Mouse (Mus musculus) cerebellum, adult 2 months (tissue): ENCODE results near the gene Nr1d1. TPM values are rescaled to one million over a fixed set of nuclear protein-coding genes. Genes with fewer than 3 reads are reported as not detected.

Source experiments
- DNase-seq, 2 experiments: peaks; one replicate each; pipeline ENCODE4 v3.0.0; 2021
- H3K27ac ChIP-seq: fragments of 200-500 bp; 2 replicates; pipeline ENCODE4 v1.5.1; 2012; ENCODE audit warnings: low read length, control low read depth, inconsistent platforms; ENCODE audit not compliant: insufficient read depth
- H3K27me3 ChIP-seq: fragments of 200-500 bp; 2 replicates; pipeline ENCODE4 v1.6.1; 2012; ENCODE audit warnings: inconsistent platforms, mild to moderate bottlenecking, low read length, moderate library complexity; ENCODE audit not compliant: control insufficient read depth, insufficient read depth
- H3K4me1 ChIP-seq: fragments of 200-500 bp; 2 replicates; pipeline ENCODE4 v1.6.1; 2011; ENCODE audit warnings: low read length; ENCODE audit not compliant: control insufficient read depth, insufficient read depth
- H3K4me3 ChIP-seq: fragments of 200-500 bp; replicated peaks from 2 replicates; pipeline ENCODE3; 2011; ENCODE audit warnings: mild to moderate bottlenecking, low read depth, low read length, control low read depth; ENCODE audit not compliant: insufficient read depth
- CTCF ChIP-seq: fragments of 200-500 bp; IDR thresholded peaks from 2 replicates; pipeline ENCODE4 v1.5.1; 2011; ENCODE audit warnings: low read depth, mild to moderate bottlenecking, control low read depth, low read length, moderate library complexity, borderline replicate concordance; ENCODE audit not compliant: insufficient read depth
- POLR2A ChIP-seq: fragments of 200-500 bp; IDR thresholded peaks from 2 replicates; pipeline ENCODE4 v1.6.1; 2011; ENCODE audit warnings: low read length, control low read depth, borderline replicate concordance; ENCODE audit not compliant: insufficient read depth
- WGBS: fragments of 180-500 bp; shearing (Covaris S2); methylation state at CpG from one replicate; pipeline ENCODE4 v1.1.7; 2018; 5-methylcytosine and 5-hydroxymethylcytosine counted together
- polyA plus RNA-seq: library from polyadenylated mRNA; depleted of rRNA; stranded (reverse); fragments of >200 nt; gene quantifications from 2 replicates; pipeline ENCODE4 v1.2.3, GENCODE M21; 2012

The Nr1d1 gene
- polyA plus RNA-seq, 1 experiment = 144 TPM

- peak; percentile 50 to 61 for DNase-seq
- Histone ChIP-seq H3K27ac (peak overlapping the region; percentile 97), H3K4me3 (peak overlapping the region; percentile 23), H3K4me1 (peaks cover 39% of the 10 kb centered on the region), H3K27me3 (no peaks in the 10 kb centered on the region)
- TF ChIP-seq POLR2A = no peak
- WGBS = 23% methylated on average over 14 of the region's 14 CpGs
These were observed 6.8 kb upstream of the Nr1d1 start for GRCm38 (mm10) chr11:98781851-98782512.

- Histone ChIP-seq H3K27ac (no peak overlapping the region), H3K4me1 (peaks cover 16% of the 10 kb centered on the region), H3K4me3 (no peak overlapping the region), H3K27me3 (no peaks in the 10 kb centered on the region)
- TF ChIP-seq POLR2A (no peak), CTCF (no peak)
- no peak for DNase-seq
These were observed 2.8 kb upstream of the Nr1d1 start for GRCm38 (mm10) chr11:98777888-98778287.

- Histone ChIP-seq H3K4me1 (peaks cover 9% of the 10 kb centered on the region), H3K27ac (no peak overlapping the region), H3K4me3 (no peak overlapping the region), H3K27me3 (no peaks in the 10 kb centered on the region)
- no peak for DNase-seq
- 40% methylated on average over 9 of the region's 9 CpGs for WGBS
- TF ChIP-seq CTCF (no peak), POLR2A (no peak)
These were observed 1.9 kb upstream of the Nr1d1 start for GRCm38 (mm10) chr11:98776843-98777590.

GRCm38 (mm10) chr11:98776052-98776764 lies 1.1 kb upstream of the Nr1d1 start:
- WGBS = 77% methylated on average over 12 of the region's 12 CpGs
- Histone ChIP-seq H3K4me3 (no peak overlapping the region), H3K27me3 (no peaks in the 10 kb centered on the region), H3K4me1 (peaks cover 10% of the 10 kb centered on the region; the same call in 1 of the 2 replicates), H3K27ac (peak overlapping the region; percentile 19; the same call in 1 of the 2 replicates)
- DNase-seq = no peak
- TF ChIP-seq CTCF = no peak
- TF ChIP-seq POLR2A = no peak

- Histone ChIP-seq H3K4me1 (peaks cover 14% of the 10 kb centered on the region; the same call in 1 of the 2 replicates), H3K27me3 (no peaks in the 10 kb centered on the region), H3K4me3 (peak overlapping the region; percentile 38), H3K27ac (peak overlapping the region; percentile 19)
- WGBS = 7% methylated on average over 15 of the region's 15 CpGs
- DNase-seq = peak; percentile 100
- TF ChIP-seq CTCF = no peak
- no peak for TF ChIP-seq POLR2A
These were observed 367 bp upstream of the Nr1d1 start for GRCm38 (mm10) chr11:98775348-98776051.

GRCm38 (mm10) chr11:98773635-98774295 lies 1.4 kb downstream of the Nr1d1 start:
- TF ChIP-seq POLR2A (peak; percentile 66; the same call in 1 of the 2 replicates), CTCF (no peak; the same call in 1 of the 2 replicates)
- H3K4me3 ChIP-seq = peak overlapping the region; percentile 89
- WGBS = under 1% methylated on average over 37 of the region's 37 CpGs
- H3K27ac ChIP-seq = peak overlapping the region; percentile 96
- H3K27me3 ChIP-seq = no peaks in the 10 kb centered on the region
- peaks cover 30% of the 10 kb centered on the region for H3K4me1 ChIP-seq
- DNase-seq = peak; percentile 99

GRCm38 (mm10) chr11:98772667-98773171 lies 2.4 kb downstream of the Nr1d1 start:
- DNase-seq = peak; percentile 64 to 69
- H3K4me1 ChIP-seq = peaks cover 38% of the 10 kb centered on the region
- WGBS = 1% methylated on average over 8 of the region's 8 CpGs
- peak overlapping the region; percentile 89 for H3K4me3 ChIP-seq
- TF ChIP-seq POLR2A (no peak), CTCF (no peak)
- H3K27me3 ChIP-seq = no peaks in the 10 kb centered on the region
- peak overlapping the region; percentile 35; the same call in 1 of the 2 replicates for H3K27ac ChIP-seq
